Mouse (Mus musculus): ENCODE measurements at regions not wholly inside any gene's neighbourhood (a gene's known extent, or its start where the extent isn't known, plus 50 kb on each side); places are given as distances from the start of the nearest gene placed in this dataset.

- peak; percentile 53 for DNase-seq (ENCODE audit: low read depth, low spot score)
Measured at GRCm38 (mm10) chr9:18210721-18211120, 81.2 kb upstream of the Chordc1 start.

DNA sequence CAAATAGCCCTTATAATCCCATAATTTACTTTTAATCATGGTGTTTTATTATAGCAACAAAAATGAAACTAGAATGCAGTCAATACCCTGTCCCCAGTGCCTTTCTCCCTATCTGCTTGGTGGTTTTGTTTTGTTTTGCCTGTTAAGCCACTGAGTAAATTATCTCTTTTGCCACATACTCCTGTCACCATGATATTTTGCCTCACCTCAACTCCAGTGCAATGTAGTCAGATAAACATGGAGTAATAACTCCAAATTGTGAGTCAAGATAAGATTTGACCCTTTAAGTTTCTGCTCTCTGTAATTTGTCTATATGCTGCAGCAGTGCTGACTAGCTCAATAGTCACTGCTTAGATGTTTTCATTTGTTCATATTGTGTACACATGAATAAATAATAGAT, 65.3 kb upstream of the Chordc1 start:
- DNase-seq (ENCODE audit: low read depth, low spot score), result no peak

- DNase-seq (ENCODE audit: low read depth, low spot score), result peak; percentile 23
Measured at GRCm38 (mm10) chr9:18229933-18230332, 62.0 kb upstream of the Chordc1 start.

Measured in ES-CJ7 (cell line).